Mouse (Mus musculus) small intestine, adult 2 months (tissue): ENCODE measurements at regions not wholly inside any gene's neighbourhood (a gene's known extent, or its start where the extent isn't known, plus 50 kb on each side); places are given as distances from the start of the nearest gene placed in this dataset.

Experiments used
- H3K27ac ChIP-seq: fragments of 200-500 bp; 2 replicates; pipeline ENCODE4 v1.5.1; 2012; ENCODE audit warnings: low read depth, low read length, control low read depth, inconsistent platforms; ENCODE audit not compliant: insufficient read depth
- H3K27me3 ChIP-seq: fragments of 200-500 bp; 2 replicates; pipeline ENCODE4 v1.6.1; 2012; ENCODE audit warnings: mild to moderate bottlenecking, moderate library complexity, low read length, inconsistent platforms; ENCODE audit not compliant: control insufficient read depth, insufficient read depth
- H3K36me3 ChIP-seq: fragments of 200-500 bp; 2 replicates; pipeline ENCODE4 v1.6.1; 2012; ENCODE audit warnings: mild to moderate bottlenecking, low read length, control low read depth, inconsistent platforms; ENCODE audit not compliant: control insufficient read depth, insufficient read depth
- H3K4me1 ChIP-seq: fragments of 200-500 bp; 2 replicates; pipeline ENCODE4 v1.6.1; 2012; ENCODE audit warnings: low read length, inconsistent platforms, mixed read lengths; ENCODE audit not compliant: control insufficient read depth, insufficient read depth, insufficient read length
- H3K4me3 ChIP-seq: fragments of 200-500 bp; 2 replicates; pipeline ENCODE4 v1.5.1; 2012; ENCODE audit warnings: low read depth, mild to moderate bottlenecking, control low read depth, inconsistent platforms, low read length, moderate library complexity
- CTCF ChIP-seq: fragments of 200-500 bp; IDR thresholded peaks from 2 replicates; pipeline ENCODE4 v1.5.1; 2012; ENCODE audit warnings: low read depth, mild to moderate bottlenecking, control low read depth, inconsistent platforms, low read length, moderate library complexity, mixed read lengths; ENCODE audit not compliant: insufficient replicate concordance, insufficient read length; ENCODE audit errors: extremely low read depth
- POLR2A ChIP-seq: fragments of 200-500 bp; IDR thresholded peaks from 2 replicates; pipeline ENCODE4 v1.6.1; 2012; ENCODE audit warnings: low read depth, mild to moderate bottlenecking, control low read depth, inconsistent platforms, low read length, moderate library complexity
- WGBS: fragments of 180-500 bp; shearing (Covaris S2); methylation state at CpG from one replicate; pipeline ENCODE4 v1.1.7; 2018; 5-methylcytosine and 5-hydroxymethylcytosine counted together

- H3K4me3 ChIP-seq, result no peak overlapping the region
- no peaks in the 10 kb centered on the region for H3K27me3 ChIP-seq
- no peak for TF ChIP-seq POLR2A
- TF ChIP-seq CTCF, result no peak
- no peaks in the 10 kb centered on the region for H3K4me1 ChIP-seq
- H3K27ac ChIP-seq, result no peak overlapping the region
- H3K36me3 ChIP-seq, result no peaks in the 10 kb centered on the region
- WGBS, result 58% methylated on average over 2 of the region's 2 CpGs
Measured at GRCm38 (mm10) chr5:4536790-4537189, 221.0 kb downstream of the Fzd1 start.

- H3K4me1 ChIP-seq, result 0 out of 2 replicates have a peak, but pooled peaks cover 1% of the 10 kb centered on the region
- TF ChIP-seq CTCF, result no peak
- TF ChIP-seq POLR2A, result no peak
- no peak overlapping the region for H3K27ac ChIP-seq
- no peaks in the 10 kb centered on the region for H3K36me3 ChIP-seq
- no peak overlapping the region for H3K4me3 ChIP-seq
- no peaks in the 10 kb centered on the region for H3K27me3 ChIP-seq
- 60% methylated on average over 8 of the region's 8 CpGs for WGBS
Measured at GRCm38 (mm10) chr5:4535951-4536350, 221.9 kb downstream of the Fzd1 start.

- 68% methylated on average over 2 of the region's 2 CpGs for WGBS
Measured at GRCm38 (mm10) chr5:4534512-4534911, 223.3 kb downstream of the Fzd1 start.

GRCm38 (mm10) chr5:4530236-4531067 lies 227.4 kb downstream of the Fzd1 start:
- WGBS, result 47% methylated on average over 10 of the region's 10 CpGs
- Histone ChIP-seq H3K4me3 (no peak overlapping the region), H3K27ac (peak overlapping the region; percentile 69)

More at GRCm38 (mm10) chr5:4534512-4534911, 223.3 kb downstream of the Fzd1 start:
- H3K27ac ChIP-seq, result no peak overlapping the region
- 0 out of 2 replicates have a peak, but pooled peaks cover 1% of the 10 kb centered on the region for H3K4me1 ChIP-seq
- no peak overlapping the region for H3K4me3 ChIP-seq
- no peaks in the 10 kb centered on the region for H3K36me3 ChIP-seq
- H3K27me3 ChIP-seq, result no peaks in the 10 kb centered on the region
- TF ChIP-seq CTCF (no peak), POLR2A (no peak)

GRCm38 (mm10) chr5:4526042-4526815 lies 231.6 kb downstream of the Fzd1 start:
- TF ChIP-seq POLR2A (no peak), CTCF (no peak)
- WGBS, result 78% methylated on average over 9 of the region's 9 CpGs

More at GRCm38 (mm10) chr5:4530236-4531067, 227.4 kb downstream of the Fzd1 start:
- Histone ChIP-seq H3K4me1 (0 out of 2 replicates have a peak, but pooled peaks cover 1% of the 10 kb centered on the region), H3K27me3 (no peaks in the 10 kb centered on the region), H3K36me3 (no peaks in the 10 kb centered on the region)
- TF ChIP-seq POLR2A, result no peak
- no peak for TF ChIP-seq CTCF

GRCm38 (mm10) chr5:4500599-4500998 lies 257.2 kb downstream of the Fzd1 start:
- 70% methylated on average over 3 of the region's 3 CpGs for WGBS
- Histone ChIP-seq H3K4me3 (no peak overlapping the region), H3K36me3 (no peaks in the 10 kb centered on the region), H3K27me3 (no peaks in the 10 kb centered on the region), H3K4me1 (no peaks in the 10 kb centered on the region), H3K27ac (no peak overlapping the region)
- TF ChIP-seq CTCF (no peak), POLR2A (no peak)

More at GRCm38 (mm10) chr5:4526042-4526815, 231.6 kb downstream of the Fzd1 start:
- H3K27me3 ChIP-seq, result no peaks in the 10 kb centered on the region
- H3K36me3 ChIP-seq, result no peaks in the 10 kb centered on the region
- no peak overlapping the region for H3K4me3 ChIP-seq
- no peak overlapping the region for H3K27ac ChIP-seq
- H3K4me1 ChIP-seq, result 0 out of 2 replicates have a peak, but pooled peaks cover 1% of the 10 kb centered on the region

GRCm38 (mm10) chr5:4499036-4499435 lies 258.8 kb downstream of the Fzd1 start:
- Histone ChIP-seq H3K4me3 (no peak overlapping the region), H3K4me1 (no peaks in the 10 kb centered on the region), H3K36me3 (no peaks in the 10 kb centered on the region), H3K27me3 (no peaks in the 10 kb centered on the region), H3K27ac (no peak overlapping the region)
- 22% methylated on average over 4 of the region's 4 CpGs for WGBS
- TF ChIP-seq POLR2A (no peak), CTCF (no peak)
